Mouse (Mus musculus): ENCODE measurements around the gene Nrxn3. TPM values are rescaled to one million over a fixed set of nuclear protein-coding genes. Genes with fewer than 3 reads are reported as not detected.

The Nrxn3 gene
- polyA plus RNA-seq, 1 experiment = 1.0 TPM

GRCm38 (mm10) chr12:89954441-89955070 lies 1231.9 kb downstream of the Nrxn3 start:
- 45% methylated on average over 5 of the region's 5 CpGs for WGBS
- Histone ChIP-seq H3K4me3 (replicated peaks; ENCODE audit: control insufficient read depth, low read depth, low read length) (no peak overlapping the region), H3K4me1 (ENCODE audit: control insufficient read depth, insufficient read depth, low read length) (no peaks in the 10 kb centered on the region), H3K27ac (ENCODE audit: control insufficient read depth, insufficient read depth, low read depth, low read length, poor library complexity) (no peak overlapping the region)
- TF ChIP-seq CTCF (IDR thresholded peaks at IDR 0.05; ENCODE audit: control insufficient read depth, insufficient read depth, low read length) (no peak), POLR2A (IDR thresholded peaks at IDR 0.05; ENCODE audit: borderline replicate concordance, control insufficient read depth, low read depth, low read length) (no peak)

GRCm38 (mm10) chr12:89963073-89963472 lies 1240.4 kb downstream of the Nrxn3 start:
- Histone ChIP-seq H3K4me3 (replicated peaks; ENCODE audit: control insufficient read depth, low read depth, low read length) (no peak overlapping the region), H3K27ac (ENCODE audit: control insufficient read depth, insufficient read depth, low read depth, low read length, poor library complexity) (no peak overlapping the region), H3K4me1 (ENCODE audit: control insufficient read depth, insufficient read depth, low read length) (no peaks in the 10 kb centered on the region)
- 13% methylated on average over 1 of the region's 1 CpGs for WGBS
- TF ChIP-seq CTCF (IDR thresholded peaks at IDR 0.05; ENCODE audit: control insufficient read depth, insufficient read depth, low read length) (no peak), POLR2A (IDR thresholded peaks at IDR 0.05; ENCODE audit: borderline replicate concordance, control insufficient read depth, low read depth, low read length) (no peak)

- TF ChIP-seq CTCF (IDR thresholded peaks at IDR 0.05; ENCODE audit: control insufficient read depth, insufficient read depth, low read length) (no peak), POLR2A (IDR thresholded peaks at IDR 0.05; ENCODE audit: borderline replicate concordance, control insufficient read depth, low read depth, low read length) (no peak)
- WGBS = 88% methylated on average over 4 of the region's 4 CpGs
- H3K27ac ChIP-seq (ENCODE audit: control insufficient read depth, insufficient read depth, low read depth, low read length, poor library complexity) = no peak overlapping the region
- H3K4me3 ChIP-seq (replicated peaks; ENCODE audit: control insufficient read depth, low read depth, low read length) = no peak overlapping the region
- no peaks in the 10 kb centered on the region for H3K4me1 ChIP-seq (ENCODE audit: control insufficient read depth, insufficient read depth, low read length)
Observed at GRCm38 (mm10) chr12:89976648-89977047, 1254.0 kb downstream of the Nrxn3 start.

GRCm38 (mm10) chr12:89977479-89977878 lies 1254.8 kb downstream of the Nrxn3 start:
- TF ChIP-seq CTCF (IDR thresholded peaks at IDR 0.05; ENCODE audit: control insufficient read depth, insufficient read depth, low read length) = no peak
- no peak for TF ChIP-seq POLR2A (IDR thresholded peaks at IDR 0.05; ENCODE audit: borderline replicate concordance, control insufficient read depth, low read depth, low read length)
- Histone ChIP-seq H3K4me1 (ENCODE audit: control insufficient read depth, insufficient read depth, low read length) (no peaks in the 10 kb centered on the region), H3K27ac (ENCODE audit: control insufficient read depth, insufficient read depth, low read depth, low read length, poor library complexity) (no peak overlapping the region), H3K4me3 (replicated peaks; ENCODE audit: control insufficient read depth, low read depth, low read length) (no peak overlapping the region)
- 79% methylated on average over 5 of the region's 5 CpGs for WGBS

GRCm38 (mm10) chr12:89979190-89979589 lies 1256.5 kb downstream of the Nrxn3 start:
- TF ChIP-seq POLR2A (IDR thresholded peaks at IDR 0.05; ENCODE audit: borderline replicate concordance, control insufficient read depth, low read depth, low read length) (no peak), CTCF (IDR thresholded peaks at IDR 0.05; ENCODE audit: control insufficient read depth, insufficient read depth, low read length) (no peak)
- WGBS = 98% methylated on average over 1 of the region's 1 CpGs
- no peaks in the 10 kb centered on the region for H3K4me1 ChIP-seq (ENCODE audit: control insufficient read depth, insufficient read depth, low read length)
- H3K27ac ChIP-seq (ENCODE audit: control insufficient read depth, insufficient read depth, low read depth, low read length, poor library complexity) = no peak overlapping the region
- H3K4me3 ChIP-seq (replicated peaks; ENCODE audit: control insufficient read depth, low read depth, low read length) = no peak overlapping the region

GRCm38 (mm10) chr12:89982445-89982844 lies 1259.8 kb downstream of the Nrxn3 start:
- H3K4me3 ChIP-seq (replicated peaks; ENCODE audit: control insufficient read depth, low read depth, low read length) = no peak overlapping the region
- TF ChIP-seq POLR2A (IDR thresholded peaks at IDR 0.05; ENCODE audit: borderline replicate concordance, control insufficient read depth, low read depth, low read length) = no peak
- TF ChIP-seq CTCF (IDR thresholded peaks at IDR 0.05; ENCODE audit: control insufficient read depth, insufficient read depth, low read length) = no peak
- H3K27ac ChIP-seq (ENCODE audit: control insufficient read depth, insufficient read depth, low read depth, low read length, poor library complexity) = no peak overlapping the region
- no peaks in the 10 kb centered on the region for H3K4me1 ChIP-seq (ENCODE audit: control insufficient read depth, insufficient read depth, low read length)
- 76% methylated on average over 5 of the region's 5 CpGs for WGBS

- no peak for TF ChIP-seq CTCF (IDR thresholded peaks at IDR 0.05; ENCODE audit: control insufficient read depth, insufficient read depth, low read length)
- TF ChIP-seq POLR2A (IDR thresholded peaks at IDR 0.05; ENCODE audit: borderline replicate concordance, control insufficient read depth, low read depth, low read length) = no peak
- Histone ChIP-seq H3K4me1 (ENCODE audit: control insufficient read depth, insufficient read depth, low read length) (no peaks in the 10 kb centered on the region), H3K4me3 (replicated peaks; ENCODE audit: control insufficient read depth, low read depth, low read length) (no peak overlapping the region), H3K27ac (ENCODE audit: control insufficient read depth, insufficient read depth, low read depth, low read length, poor library complexity) (no peak overlapping the region)
Observed at GRCm38 (mm10) chr12:89983399-89983798, 1260.7 kb downstream of the Nrxn3 start.

- TF ChIP-seq POLR2A (IDR thresholded peaks at IDR 0.05; ENCODE audit: borderline replicate concordance, control insufficient read depth, low read depth, low read length) (no peak), CTCF (IDR thresholded peaks at IDR 0.05; ENCODE audit: control insufficient read depth, insufficient read depth, low read length) (no peak)
- no peak overlapping the region for H3K4me3 ChIP-seq (replicated peaks; ENCODE audit: control insufficient read depth, low read depth, low read length)
- WGBS = 72% methylated on average over 6 of the region's 6 CpGs
- H3K27ac ChIP-seq (ENCODE audit: control insufficient read depth, insufficient read depth, low read depth, low read length, poor library complexity) = no peak overlapping the region
- no peaks in the 10 kb centered on the region for H3K4me1 ChIP-seq (ENCODE audit: control insufficient read depth, insufficient read depth, low read length)
Observed at GRCm38 (mm10) chr12:89986219-89986618, 1263.5 kb downstream of the Nrxn3 start.

GRCm38 (mm10) chr12:89993273-89993672 lies 1270.6 kb downstream of the Nrxn3 start:
- no peak overlapping the region for H3K27ac ChIP-seq (ENCODE audit: control insufficient read depth, insufficient read depth, low read depth, low read length, poor library complexity)
- 67% methylated on average over 5 of the region's 5 CpGs for WGBS
- no peak for TF ChIP-seq CTCF (IDR thresholded peaks at IDR 0.05; ENCODE audit: control insufficient read depth, insufficient read depth, low read length)
- no peak for TF ChIP-seq POLR2A (IDR thresholded peaks at IDR 0.05; ENCODE audit: borderline replicate concordance, control insufficient read depth, low read depth, low read length)
- H3K4me3 ChIP-seq (replicated peaks; ENCODE audit: control insufficient read depth, low read depth, low read length) = no peak overlapping the region
- H3K4me1 ChIP-seq (ENCODE audit: control insufficient read depth, insufficient read depth, low read length) = no peaks in the 10 kb centered on the region
